Mouse (Mus musculus): ENCODE data around the gene Tbc1d12. TPM values are rescaled to one million over a fixed set of nuclear protein-coding genes. Genes with fewer than 3 reads are reported as not detected.
A peak's percentile ranks its signal among the peaks of the same experiment; 100 is the strongest.
"Not testable (repeated sequence)": the region's sequence is repeated elsewhere in the genome, so short reads cannot be mapped to it uniquely, and the experiment has no call there.

Gene Tbc1d12
- polyA plus RNA-seq, 1 experiment from 2014 or later: 4.5 TPM

- Histone ChIP-seq H3K4me1 (no peaks in the 10 kb centered on the region), H3K27ac (replicated peaks) (peak overlapping the region; percentile 85), H3K9ac (replicated peaks) (peak overlapping the region; percentile 82), H3K4me3 (peak overlapping the region; percentile 85), H3K27me3 (no peaks in the 10 kb centered on the region), H3K9me3 (no peaks in the 10 kb centered on the region), H3K36me3 (no peaks in the 10 kb centered on the region), H3K4me2 (replicated peaks) (peak overlapping the region; percentile 59)
- peak; percentile 48 for ATAC-seq (ENCODE audit: low FRiP score, low read depth)
- under 1% methylated on average over 49 of the region's 54 CpGs for WGBS
These were observed 827 bp downstream of the Tbc1d12 start for GRCm38 (mm10) chr19:38837171-38837641.

- 75% methylated on average over 5 of the region's 5 CpGs for WGBS
- H3K4me3 ChIP-seq: no peak overlapping the region
These were observed 8.4 kb downstream of the Tbc1d12 start for GRCm38 (mm10) chr19:38844817-38845216.

GRCm38 (mm10) chr19:38846373-38846772 is 10.0 kb downstream of the Tbc1d12 start:
- no peaks in the 10 kb centered on the region for H3K4me1 ChIP-seq
- ATAC-seq (ENCODE audit: low FRiP score, low read depth): no peak
- no peak overlapping the region for H3K4me2 ChIP-seq (replicated peaks)
- H3K27ac ChIP-seq (replicated peaks): no peak overlapping the region
- WGBS: 82% methylated on average over 2 of the region's 2 CpGs
- H3K27me3 ChIP-seq: no peaks in the 10 kb centered on the region
- no peak overlapping the region for H3K9ac ChIP-seq (replicated peaks)
- no peaks in the 10 kb centered on the region for H3K36me3 ChIP-seq
- H3K9me3 ChIP-seq: no peaks in the 10 kb centered on the region
- no peak overlapping the region for H3K4me3 ChIP-seq

More at GRCm38 (mm10) chr19:38844817-38845216, 8.4 kb downstream of the Tbc1d12 start:
- Histone ChIP-seq H3K4me2 (replicated peaks) (no peak overlapping the region), H3K4me1 (no peaks in the 10 kb centered on the region), H3K27me3 (no peaks in the 10 kb centered on the region), H3K36me3 (no peaks in the 10 kb centered on the region), H3K9ac (replicated peaks) (no peak overlapping the region), H3K27ac (replicated peaks) (no peak overlapping the region), H3K9me3 (no peaks in the 10 kb centered on the region)
- no peak for ATAC-seq (ENCODE audit: low FRiP score, low read depth)

GRCm38 (mm10) chr19:38858224-38858623 is 21.8 kb downstream of the Tbc1d12 start:
- no peaks in the 10 kb centered on the region for H3K27me3 ChIP-seq
- no peaks in the 10 kb centered on the region for H3K36me3 ChIP-seq
- WGBS: 87% methylated on average over 3 of the region's 3 CpGs
- H3K9ac ChIP-seq (replicated peaks): no peak overlapping the region
- H3K4me2 ChIP-seq (replicated peaks): no peak overlapping the region
- no peaks in the 10 kb centered on the region for H3K9me3 ChIP-seq
- no peak for ATAC-seq (ENCODE audit: low FRiP score, low read depth)
- no peak overlapping the region for H3K4me3 ChIP-seq
- H3K27ac ChIP-seq (replicated peaks): no peak overlapping the region
- H3K4me1 ChIP-seq: no peaks in the 10 kb centered on the region

GRCm38 (mm10) chr19:38862523-38862922 is 26.1 kb downstream of the Tbc1d12 start:
- H3K4me3 ChIP-seq: no peak overlapping the region
- no peak overlapping the region for H3K4me2 ChIP-seq (replicated peaks)
- no peaks in the 10 kb centered on the region for H3K36me3 ChIP-seq
- H3K27ac ChIP-seq (replicated peaks): no peak overlapping the region
- ATAC-seq (ENCODE audit: low FRiP score, low read depth): no peak
- no peaks in the 10 kb centered on the region for H3K9me3 ChIP-seq
- 96% methylated on average over 6 of the region's 6 CpGs for WGBS
- H3K9ac ChIP-seq (replicated peaks): no peak overlapping the region
- H3K27me3 ChIP-seq: no peaks in the 10 kb centered on the region
- H3K4me1 ChIP-seq: no peaks in the 10 kb centered on the region

- 79% methylated on average over 3 of the region's 8 CpGs for WGBS
- not testable (repeated sequence) for H3K9me3 ChIP-seq; H3K9ac ChIP-seq (replicated peaks); ATAC-seq (ENCODE audit: low FRiP score, low read depth); H3K4me2 ChIP-seq (replicated peaks); H3K27me3 ChIP-seq; H3K4me3 ChIP-seq; H3K4me1 ChIP-seq; H3K27ac ChIP-seq (replicated peaks); H3K36me3 ChIP-seq
These were observed 38.4 kb downstream of the Tbc1d12 start for GRCm38 (mm10) chr19:38874825-38875224.

GRCm38 (mm10) chr19:38880300-38880699 is 43.9 kb downstream of the Tbc1d12 start:
- no peak overlapping the region for H3K4me3 ChIP-seq

GRCm38 (mm10) chr19:38901146-38902135 is 65.1 kb downstream of the Tbc1d12 start:
- no peak overlapping the region for H3K4me3 ChIP-seq
- no peak overlapping the region for H3K4me2 ChIP-seq (replicated peaks)
- no peaks in the 10 kb centered on the region for H3K4me1 ChIP-seq
- H3K9me3 ChIP-seq: no peaks in the 10 kb centered on the region
- ATAC-seq (ENCODE audit: low FRiP score, low read depth): no peak
- H3K27ac ChIP-seq (replicated peaks): no peak overlapping the region
- H3K36me3 ChIP-seq: 0 out of 2 replicates have a peak, but pooled peaks cover 4% of the 10 kb centered on the region
- H3K27me3 ChIP-seq: no peaks in the 10 kb centered on the region
- WGBS: 81% methylated on average over 12 of the region's 12 CpGs
- no peak overlapping the region for H3K9ac ChIP-seq (replicated peaks)

More at GRCm38 (mm10) chr19:38880300-38880699, 43.9 kb downstream of the Tbc1d12 start:
- ATAC-seq (ENCODE audit: low FRiP score, low read depth): no peak
- no peak overlapping the region for H3K9ac ChIP-seq (replicated peaks)
- no peaks in the 10 kb centered on the region for H3K4me1 ChIP-seq
- H3K27ac ChIP-seq (replicated peaks): no peak overlapping the region
- H3K9me3 ChIP-seq: no peaks in the 10 kb centered on the region
- peaks cover 2% of the 10 kb centered on the region; the same call in 1 of the 2 replicates for H3K36me3 ChIP-seq
- H3K27me3 ChIP-seq: no peaks in the 10 kb centered on the region
- no peak overlapping the region for H3K4me2 ChIP-seq (replicated peaks)

GRCm38 (mm10) chr19:38902501-38902900 is 66.1 kb downstream of the Tbc1d12 start:
- no peaks in the 10 kb centered on the region for H3K9me3 ChIP-seq
- WGBS: 89% methylated on average over 5 of the region's 5 CpGs
- no peak overlapping the region for H3K27ac ChIP-seq (replicated peaks)
- H3K27me3 ChIP-seq: no peaks in the 10 kb centered on the region
- 0 out of 2 replicates have a peak, but pooled peaks cover 4% of the 10 kb centered on the region for H3K36me3 ChIP-seq
- no peak overlapping the region for H3K4me2 ChIP-seq (replicated peaks)
- no peaks in the 10 kb centered on the region for H3K4me1 ChIP-seq
- no peak overlapping the region for H3K9ac ChIP-seq (replicated peaks)
- no peak overlapping the region for H3K4me3 ChIP-seq
- no peak for ATAC-seq (ENCODE audit: low FRiP score, low read depth)

GRCm38 (mm10) chr19:38913786-38914185 is 77.4 kb downstream of the Tbc1d12 start:
- Histone ChIP-seq H3K9me3 (no peaks in the 10 kb centered on the region), H3K4me1 (no peaks in the 10 kb centered on the region), H3K4me3 (no peak overlapping the region), H3K36me3 (peaks cover 11% of the 10 kb centered on the region), H3K9ac (replicated peaks) (no peak overlapping the region), H3K4me2 (replicated peaks) (no peak overlapping the region), H3K27ac (replicated peaks) (no peak overlapping the region), H3K27me3 (no peaks in the 10 kb centered on the region)
- no peak for ATAC-seq (ENCODE audit: low FRiP score, low read depth)
- WGBS: 94% methylated on average over 9 of the region's 9 CpGs

GRCm38 (mm10) chr19:38914926-38915325 is 78.5 kb downstream of the Tbc1d12 start:
- Histone ChIP-seq H3K27ac (replicated peaks) (no peak overlapping the region), H3K9me3 (no peaks in the 10 kb centered on the region), H3K27me3 (no peaks in the 10 kb centered on the region), H3K36me3 (peaks cover 11% of the 10 kb centered on the region), H3K9ac (replicated peaks) (no peak overlapping the region), H3K4me2 (replicated peaks) (no peak overlapping the region), H3K4me1 (no peaks in the 10 kb centered on the region), H3K4me3 (no peak overlapping the region)
- 89% methylated on average over 15 of the region's 15 CpGs for WGBS
- ATAC-seq (ENCODE audit: low FRiP score, low read depth): no peak

GRCm38 (mm10) chr19:38915677-38916076 is 79.3 kb downstream of the Tbc1d12 start:
- Histone ChIP-seq H3K36me3 (peaks cover 12% of the 10 kb centered on the region), H3K4me1 (no peaks in the 10 kb centered on the region), H3K4me2 (replicated peaks) (no peak overlapping the region), H3K9ac (replicated peaks) (no peak overlapping the region), H3K27ac (replicated peaks) (no peak overlapping the region), H3K27me3 (no peaks in the 10 kb centered on the region), H3K4me3 (no peak overlapping the region), H3K9me3 (no peaks in the 10 kb centered on the region)
- no peak for ATAC-seq (ENCODE audit: low FRiP score, low read depth)
- 51% methylated on average over 3 of the region's 3 CpGs for WGBS

Data from midbrain, embryonic 12.5 days (tissue).